Mouse (Mus musculus) testis, adult 10 weeks (tissue): ENCODE results near the gene Gm11168. TPM values are rescaled to one million over a fixed set of nuclear protein-coding genes. Genes with fewer than 3 reads are reported as not detected.

Source experiments
- polyA plus RNA-seq: library from polyadenylated mRNA; stranded (reverse); fragments of 350-450 nt; fragmentation: Illumina TruSeq; extraction: RNeasy Lipid Tissue Mini Kit (QIAGEN cat#74804); gene quantifications from one replicate; pipeline ENCODE4 v1.2.3, GENCODE M21; 2014; ENCODE audit warnings: low read depth, low replicate concordance

Gm11168 gene
- not detected for polyA plus RNA-seq

DNA sequence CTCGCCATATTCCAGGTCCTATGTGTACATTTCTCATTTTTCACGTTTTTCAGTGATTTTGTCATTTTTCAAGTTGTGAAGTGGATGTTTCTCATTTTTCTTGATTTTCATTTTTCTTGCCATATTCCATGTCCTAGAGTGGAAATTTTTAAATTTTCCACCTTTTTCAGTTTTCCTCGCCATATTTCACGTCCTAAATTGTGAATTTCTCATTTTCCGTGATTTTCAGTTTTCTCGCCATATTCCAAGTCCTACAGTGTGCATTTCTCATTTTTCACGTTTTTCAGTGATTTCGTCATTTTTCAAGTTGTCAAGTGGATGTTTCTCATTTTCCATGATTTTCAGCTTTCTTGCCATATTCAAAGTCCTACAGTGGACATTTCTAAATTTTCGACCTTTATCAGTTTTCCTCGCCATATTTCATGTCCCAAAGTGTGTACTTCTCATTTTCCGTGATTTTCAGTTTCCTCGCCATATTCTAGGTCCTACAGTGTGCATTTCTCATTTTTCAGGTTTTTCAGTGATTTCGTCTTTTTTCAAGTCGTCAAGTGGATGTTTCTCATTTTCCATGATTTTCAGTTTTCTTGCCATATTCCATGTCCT, at the start of gene Gm11168:
TSS of gene Gm11168 (plus strand) at position 553 of the 603 bp plus-strand sequence.

GRCm38 (mm10) chr9:3000445-3000972, 2.6 kb upstream of the Gm11168 start, which contains the start of gene Gm10722:
Gene Gm10722 (plus strand): TSS chr9:3000922.

GRCm38 (mm10) chr9:3012733-3013279, 9.7 kb downstream of the Gm11168 start, which contains the start of gene Gm10721:
Gene Gm10721 (plus strand): TSS chr9:3013140.

GRCm38 (mm10) chr9:3015354-3015753, 12.2 kb downstream of the Gm11168 start, which contains the start of gene Gm10720:
Gene Gm10720 (plus strand): TSS chr9:3015654.

GRCm38 (mm10) chr9:3017108-3017507, 14.0 kb downstream of the Gm11168 start, which contains the start of gene Gm10719:
Gene Gm10719 (plus strand): TSS chr9:3017408.

DNA sequence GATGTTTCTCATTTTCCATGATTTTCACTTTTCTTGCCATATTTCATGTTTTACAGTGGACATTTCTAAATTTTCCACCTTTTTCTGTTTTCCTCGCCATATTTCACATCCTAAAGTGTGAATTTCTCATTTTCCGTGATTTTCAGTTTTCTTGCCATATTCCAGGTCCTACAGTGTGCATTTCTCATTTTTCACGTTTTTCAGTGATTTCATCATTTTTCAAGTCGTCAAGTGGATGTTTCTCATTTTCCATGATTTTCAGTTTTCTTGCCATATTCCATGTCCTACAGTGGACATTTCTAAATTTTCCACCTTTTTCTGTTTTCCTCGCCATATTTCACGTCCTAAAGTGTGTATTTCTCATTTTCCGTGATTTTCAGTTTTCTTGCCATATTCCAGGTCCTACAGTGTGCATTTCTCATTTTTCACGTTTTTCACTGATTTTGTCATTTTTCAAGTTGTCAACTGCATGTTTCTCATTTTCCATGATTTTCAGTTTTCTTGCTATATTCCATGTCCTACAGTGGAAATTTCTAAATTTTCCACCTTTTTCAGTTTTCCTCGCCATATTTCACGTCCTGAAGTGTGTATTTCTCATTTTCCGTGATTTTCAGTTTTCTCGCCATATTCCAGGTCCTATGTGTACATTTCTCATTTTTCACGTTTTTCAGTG, 20.3 kb downstream of the Gm11168 start, which contains the start of gene Gm10718:
TSS of gene Gm10718 (plus strand) at position 236 of the 673 bp plus-strand sequence.

GRCm38 (mm10) chr9:3024912-3025467, 21.8 kb downstream of the Gm11168 start, which contains the start of gene Gm10717:
Gene Gm10717 (plus strand): TSS chr9:3025417.

GRCm38 (mm10) chr9:3034299-3034698, 31.2 kb downstream of the Gm11168 start, which contains the start of gene Gm17535:
Gene Gm17535 (plus strand): TSS chr9:3034599.

GRCm38 (mm10) chr9:3036577-3036976, 33.4 kb downstream of the Gm11168 start, which contains the start of gene Gm10715:
Gene Gm10715 (plus strand): TSS chr9:3036877.

Other genes with a start within 250 kb of the Gm11168 start
- gene Gm10722, start 2.4 kb upstream of the Gm11168 start, polyA plus RNA-seq, result not detected
- not detected for gene Gm10721, start 9.8 kb downstream of the Gm11168 start, polyA plus RNA-seq
- gene Gm10720, start 12.3 kb downstream of the Gm11168 start, polyA plus RNA-seq, result not detected
- not detected for gene Gm10719, start 14.1 kb downstream of the Gm11168 start, polyA plus RNA-seq
- gene Gm10718, start 20.2 kb downstream of the Gm11168 start, polyA plus RNA-seq, result not detected
- gene Gm10717, start 22.1 kb downstream of the Gm11168 start, polyA plus RNA-seq, result not detected
- gene Gm17535, start 31.3 kb downstream of the Gm11168 start, polyA plus RNA-seq, result not detected
- not detected for gene Gm10715, start 33.5 kb downstream of the Gm11168 start, polyA plus RNA-seq